Mouse (Mus musculus): ENCODE results near the gene Cox10. TPM values are rescaled to one million over a fixed set of nuclear protein-coding genes. Genes with fewer than 3 reads are reported as not detected.
A peak's percentile ranks its signal among the peaks of the same experiment; 100 is the strongest.

Cox10 gene
- polyA plus RNA-seq, 1 experiment from 2014 or later, result 30.1 TPM

DNA sequence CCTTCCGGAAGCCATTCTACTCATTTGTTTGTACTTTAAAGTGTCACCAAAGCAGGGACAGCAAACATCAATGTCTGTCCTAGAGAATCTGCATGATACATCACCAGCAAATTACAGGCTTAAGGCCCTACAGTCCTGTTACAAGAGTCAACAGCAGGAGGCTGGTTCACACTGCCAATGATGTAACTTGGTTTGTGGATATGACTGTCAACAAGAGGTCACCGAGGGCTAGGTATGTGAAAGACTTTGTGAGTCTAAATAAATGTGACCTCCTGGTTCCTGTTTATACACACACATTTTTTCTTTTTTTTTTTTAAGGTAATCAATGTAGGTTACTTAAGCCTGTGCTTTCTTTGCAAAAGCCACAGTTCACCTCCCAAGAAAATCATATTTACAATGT lies 102.5 kb downstream of the Cox10 start:
- no peak overlapping the region for H3K4me3 ChIP-seq (ENCODE audit: low read depth, low read length)
- 88% methylated on average over 2 of the region's 2 CpGs for WGBS
- H3K36me3 ChIP-seq (replicated peaks; ENCODE audit: control insufficient read depth, insufficient read depth, low read depth, low read length), result no peaks in the 10 kb centered on the region
- H3K9ac ChIP-seq (replicated peaks; ENCODE audit: low read length), result no peak overlapping the region
- ATAC-seq (replicated peaks; ENCODE audit: insufficient number of reproducible peaks, low FRiP score, low TSS enrichment, low read depth) (no peak), DNase-seq (ENCODE audit: low spot score) (no peak)
- H3K27ac ChIP-seq (replicated peaks; ENCODE audit: low read depth, low read length), result no peak overlapping the region
- H3K4me1 ChIP-seq (ENCODE audit: control insufficient read depth, insufficient read depth, low read length), result no peaks in the 10 kb centered on the region; the same call in 1 of the 2 replicates
- no peak overlapping the region for H3K4me2 ChIP-seq (ENCODE audit: low read depth, low read length)
- no peaks in the 10 kb centered on the region for H3K9me3 ChIP-seq (replicated peaks; ENCODE audit: control insufficient read depth, low read length)
- no peaks in the 10 kb centered on the region for H3K27me3 ChIP-seq (ENCODE audit: control insufficient read depth, insufficient read depth, low read length)

DNA sequence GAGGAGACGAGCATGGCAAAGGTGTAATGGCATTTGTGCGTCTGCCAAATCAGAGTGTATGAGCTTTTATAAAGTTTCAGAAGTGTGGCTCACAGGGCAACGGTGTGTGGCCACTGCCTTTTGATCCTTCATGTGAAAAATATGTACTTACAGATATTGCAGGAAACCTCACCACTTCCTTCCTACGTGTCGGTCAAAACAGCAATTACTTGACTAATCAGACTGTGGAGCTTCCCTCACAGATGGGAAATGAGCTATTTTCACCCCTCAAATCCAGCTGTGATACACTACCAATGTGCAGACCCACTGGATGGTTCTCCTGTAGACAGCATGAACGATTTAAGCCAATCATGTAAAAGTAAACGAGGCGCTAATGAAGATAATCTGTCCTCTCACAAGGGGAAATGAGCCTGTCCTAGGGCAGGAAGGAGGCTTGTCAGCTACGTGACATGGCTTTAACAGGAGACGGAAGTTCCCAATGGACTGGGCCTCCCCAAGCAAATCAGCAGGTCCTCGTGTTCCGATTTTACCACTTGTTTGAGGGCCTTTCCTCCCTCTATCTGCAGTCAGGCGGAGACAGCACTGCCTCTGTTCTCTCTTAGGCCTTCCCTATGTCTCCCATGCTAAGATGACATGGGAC lies 103.9 kb downstream of the Cox10 start:
- Histone ChIP-seq H3K9ac (replicated peaks; ENCODE audit: low read length) (no peak overlapping the region), H3K4me3 (ENCODE audit: low read depth, low read length) (no peak overlapping the region), H3K27me3 (ENCODE audit: control insufficient read depth, insufficient read depth, low read length) (no peaks in the 10 kb centered on the region), H3K4me2 (ENCODE audit: low read depth, low read length) (no peak overlapping the region), H3K36me3 (replicated peaks; ENCODE audit: control insufficient read depth, insufficient read depth, low read depth, low read length) (no peaks in the 10 kb centered on the region), H3K27ac (replicated peaks; ENCODE audit: low read depth, low read length) (no peak overlapping the region), H3K9me3 (replicated peaks; ENCODE audit: control insufficient read depth, low read length) (no peaks in the 10 kb centered on the region), H3K4me1 (ENCODE audit: control insufficient read depth, insufficient read depth, low read length) (no peaks in the 10 kb centered on the region; the same call in 1 of the 2 replicates)
- ATAC-seq (replicated peaks; ENCODE audit: insufficient number of reproducible peaks, low FRiP score, low TSS enrichment, low read depth) (no peak), DNase-seq (ENCODE audit: low spot score) (no peak)
- WGBS, result 69% methylated on average over 13 of the region's 13 CpGs

DNA sequence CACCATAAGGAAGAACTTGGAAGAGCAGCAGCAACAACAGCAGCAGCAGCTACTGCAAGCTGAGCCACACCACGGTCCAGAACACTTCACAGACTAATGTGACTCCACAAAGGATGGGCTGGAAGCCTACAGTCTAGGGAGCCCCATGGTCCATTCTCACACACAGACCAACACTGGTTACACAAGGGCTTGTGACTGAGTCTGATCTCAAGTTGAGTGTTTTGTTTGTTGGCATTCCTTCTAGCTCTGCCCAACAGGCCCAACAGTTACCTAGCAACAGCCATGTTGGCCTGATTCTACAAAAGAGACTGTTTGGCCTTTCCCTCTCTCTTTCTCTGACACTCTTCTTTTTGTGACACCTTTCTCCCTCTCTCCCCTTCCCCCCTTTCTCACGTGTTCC lies 105.3 kb downstream of the Cox10 start:
- no peak overlapping the region for H3K4me3 ChIP-seq (ENCODE audit: low read depth, low read length)
- 78% methylated on average over 2 of the region's 2 CpGs for WGBS
- no peak overlapping the region for H3K4me2 ChIP-seq (ENCODE audit: low read depth, low read length)
- no peaks in the 10 kb centered on the region for H3K36me3 ChIP-seq (replicated peaks; ENCODE audit: control insufficient read depth, insufficient read depth, low read depth, low read length)
- no peak overlapping the region for H3K9ac ChIP-seq (replicated peaks; ENCODE audit: low read length)
- H3K4me1 ChIP-seq (ENCODE audit: control insufficient read depth, insufficient read depth, low read length), result no peaks in the 10 kb centered on the region; the same call in 1 of the 2 replicates
- DNase-seq (ENCODE audit: low spot score), result no peak
- no peak for ATAC-seq (replicated peaks; ENCODE audit: insufficient number of reproducible peaks, low FRiP score, low TSS enrichment, low read depth)
- H3K9me3 ChIP-seq (replicated peaks; ENCODE audit: control insufficient read depth, low read length), result no peaks in the 10 kb centered on the region
- no peaks in the 10 kb centered on the region for H3K27me3 ChIP-seq (ENCODE audit: control insufficient read depth, insufficient read depth, low read length)
- no peak overlapping the region for H3K27ac ChIP-seq (replicated peaks; ENCODE audit: low read depth, low read length)

DNA sequence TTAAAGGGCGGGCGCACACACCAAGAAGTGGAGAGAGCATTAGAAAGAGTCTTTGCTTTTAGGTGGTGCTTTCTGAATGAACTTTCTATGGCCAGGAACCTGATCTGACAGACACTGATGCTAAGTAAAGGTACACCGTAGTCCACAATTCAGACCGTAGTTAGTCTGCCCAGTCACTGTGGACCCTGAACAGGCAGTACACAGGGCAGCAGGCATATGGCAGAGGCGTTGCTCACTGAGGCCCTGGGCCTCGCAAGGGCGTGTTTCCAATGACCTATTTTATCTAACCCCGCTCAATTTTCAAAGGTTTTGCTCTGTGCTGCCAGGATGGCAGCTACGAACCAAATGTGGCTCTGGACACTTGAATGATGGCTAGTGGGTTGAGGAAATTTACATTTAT lies 107.8 kb downstream of the Cox10 start:
- WGBS, result 89% methylated on average over 9 of the region's 9 CpGs
- no peak overlapping the region for H3K4me2 ChIP-seq (ENCODE audit: low read depth, low read length)
- H3K9me3 ChIP-seq (replicated peaks; ENCODE audit: control insufficient read depth, low read length), result no peaks in the 10 kb centered on the region
- H3K36me3 ChIP-seq (replicated peaks; ENCODE audit: control insufficient read depth, insufficient read depth, low read depth, low read length), result no peaks in the 10 kb centered on the region
- ATAC-seq (replicated peaks; ENCODE audit: insufficient number of reproducible peaks, low FRiP score, low TSS enrichment, low read depth) (no peak), DNase-seq (ENCODE audit: low spot score) (no peak)
- H3K27me3 ChIP-seq (ENCODE audit: control insufficient read depth, insufficient read depth, low read length), result no peaks in the 10 kb centered on the region
- H3K27ac ChIP-seq (replicated peaks; ENCODE audit: low read depth, low read length), result no peak overlapping the region
- no peak overlapping the region for H3K9ac ChIP-seq (replicated peaks; ENCODE audit: low read length)
- no peaks in the 10 kb centered on the region for H3K4me1 ChIP-seq (ENCODE audit: control insufficient read depth, insufficient read depth, low read length)
- no peak overlapping the region for H3K4me3 ChIP-seq (ENCODE audit: low read depth, low read length)

DNA sequence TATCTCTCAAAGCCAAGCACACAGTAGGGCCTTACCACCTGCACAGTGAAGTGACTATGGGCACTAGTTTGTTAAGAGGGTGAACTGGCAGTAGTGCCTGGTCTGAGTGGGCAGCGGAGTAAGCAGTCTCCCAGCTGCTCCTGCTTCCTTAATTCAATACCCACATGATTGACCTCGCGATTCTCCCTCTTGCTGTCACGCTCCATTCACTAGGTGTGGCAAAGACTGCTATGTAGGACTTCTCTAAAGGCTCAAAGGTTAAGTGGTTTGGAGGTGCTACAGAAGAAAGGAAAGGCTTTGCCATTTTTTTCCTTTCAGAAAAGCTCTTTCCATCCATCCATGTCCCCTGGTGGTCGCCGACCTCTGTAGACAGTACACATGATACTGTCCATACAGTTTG lies 108.5 kb downstream of the Cox10 start:
- H3K36me3 ChIP-seq (replicated peaks; ENCODE audit: control insufficient read depth, insufficient read depth, low read depth, low read length), result no peaks in the 10 kb centered on the region

DNA sequence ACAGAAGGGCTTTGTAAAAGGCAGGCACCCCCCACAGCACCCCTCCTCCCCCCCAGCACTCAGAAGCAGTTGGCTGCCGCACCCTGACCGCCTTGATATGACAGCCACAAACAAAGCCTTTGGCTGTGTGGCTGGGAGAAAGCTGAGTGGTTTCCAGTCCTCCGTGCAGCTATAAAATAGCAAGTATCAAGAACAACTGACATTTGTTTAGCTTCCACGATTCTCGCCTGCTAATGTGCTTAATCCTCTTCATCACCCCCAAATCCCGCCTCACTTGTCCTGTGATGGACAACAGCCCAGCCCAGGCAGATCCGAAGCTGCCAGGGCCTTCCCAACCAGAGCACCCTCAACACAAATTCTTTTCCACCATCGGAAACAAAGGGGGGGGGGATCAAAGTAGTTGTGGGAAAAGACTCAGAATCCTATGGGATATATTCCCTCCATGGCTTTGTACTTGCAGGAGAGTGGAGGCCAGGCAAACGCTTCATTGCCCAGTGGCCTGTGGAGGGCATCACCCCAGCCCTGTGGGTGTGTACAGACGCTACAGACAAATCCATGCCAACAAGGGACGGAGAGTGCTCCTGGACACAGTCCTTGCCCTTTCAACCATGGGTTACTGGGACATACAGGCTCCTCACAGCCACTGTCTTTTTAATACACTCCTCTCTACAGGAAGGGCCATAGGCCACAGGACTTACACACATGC lies 109.9 kb downstream of the Cox10 start:
- H3K36me3 ChIP-seq (replicated peaks; ENCODE audit: control insufficient read depth, insufficient read depth, low read depth, low read length), result no peaks in the 10 kb centered on the region
- no peaks in the 10 kb centered on the region for H3K9me3 ChIP-seq (replicated peaks; ENCODE audit: control insufficient read depth, low read length)
- H3K4me2 ChIP-seq (ENCODE audit: low read depth, low read length), result no peak overlapping the region
- no peaks in the 10 kb centered on the region for H3K4me1 ChIP-seq (ENCODE audit: control insufficient read depth, insufficient read depth, low read length)
- H3K27ac ChIP-seq (replicated peaks; ENCODE audit: low read depth, low read length), result no peak overlapping the region
- 47% methylated on average over 11 of the region's 11 CpGs for WGBS
- no peak overlapping the region for H3K4me3 ChIP-seq (ENCODE audit: low read depth, low read length)
- H3K27me3 ChIP-seq (ENCODE audit: control insufficient read depth, insufficient read depth, low read length), result no peaks in the 10 kb centered on the region
- no peak for DNase-seq (ENCODE audit: low spot score)
- ATAC-seq (replicated peaks; ENCODE audit: insufficient number of reproducible peaks, low FRiP score, low TSS enrichment, low read depth), result no peak
- no peak overlapping the region for H3K9ac ChIP-seq (replicated peaks; ENCODE audit: low read length)

More for the DNA sequence above, 108.5 kb downstream of the Cox10 start:
- no peaks in the 10 kb centered on the region for H3K27me3 ChIP-seq (ENCODE audit: control insufficient read depth, insufficient read depth, low read length)
- no peak for DNase-seq (ENCODE audit: low spot score)
- H3K4me2 ChIP-seq (ENCODE audit: low read depth, low read length), result no peak overlapping the region
- no peaks in the 10 kb centered on the region for H3K4me1 ChIP-seq (ENCODE audit: control insufficient read depth, insufficient read depth, low read length)
- ATAC-seq (replicated peaks; ENCODE audit: insufficient number of reproducible peaks, low FRiP score, low TSS enrichment, low read depth), result no peak
- H3K9ac ChIP-seq (replicated peaks; ENCODE audit: low read length), result no peak overlapping the region
- H3K4me3 ChIP-seq (ENCODE audit: low read depth, low read length), result no peak overlapping the region
- 94% methylated on average over 6 of the region's 6 CpGs for WGBS
- no peak overlapping the region for H3K27ac ChIP-seq (replicated peaks; ENCODE audit: low read depth, low read length)
- no peaks in the 10 kb centered on the region for H3K9me3 ChIP-seq (replicated peaks; ENCODE audit: control insufficient read depth, low read length)

- no peaks in the 10 kb centered on the region for H3K36me3 ChIP-seq (replicated peaks; ENCODE audit: control insufficient read depth, insufficient read depth, low read depth, low read length)
- H3K9ac ChIP-seq (replicated peaks; ENCODE audit: low read length), result no peak overlapping the region
These were observed 110.8 kb downstream of the Cox10 start for GRCm38 (mm10) chr11:63968388-63969035.

More at GRCm38 (mm10) chr11:63968388-63969035, 110.8 kb downstream of the Cox10 start:
- H3K4me3 ChIP-seq (ENCODE audit: low read depth, low read length), result no peak overlapping the region
- 38% methylated on average over 3 of the region's 3 CpGs for WGBS
- H3K4me1 ChIP-seq (ENCODE audit: control insufficient read depth, insufficient read depth, low read length), result no peaks in the 10 kb centered on the region
- H3K9me3 ChIP-seq (replicated peaks; ENCODE audit: control insufficient read depth, low read length), result no peaks in the 10 kb centered on the region
- H3K27ac ChIP-seq (replicated peaks; ENCODE audit: low read depth, low read length), result no peak overlapping the region
- H3K4me2 ChIP-seq (ENCODE audit: low read depth, low read length), result no peak overlapping the region
- 0 out of 2 replicates have a peak, but pooled peaks have one; percentile 27 for ATAC-seq (replicated peaks; ENCODE audit: insufficient number of reproducible peaks, low FRiP score, low TSS enrichment, low read depth)
- no peaks in the 10 kb centered on the region for H3K27me3 ChIP-seq (ENCODE audit: control insufficient read depth, insufficient read depth, low read length)
- DNase-seq (ENCODE audit: low spot score), result no peak

Measured in embryonic facial prominence, embryonic 11.5 days (tissue).